Mouse (Mus musculus): ENCODE measurements around the gene Alox5ap.
A peak's percentile ranks its signal among the peaks of the same experiment; 100 is the strongest.

- peak; percentile 72 for TF ChIP-seq CTCF (IDR thresholded peaks at IDR 0.05; ENCODE audit: low read depth)
- no peak for TF ChIP-seq EP300 (IDR thresholded peaks at IDR 0.05; ENCODE audit: low read depth)
These were observed 2.7 kb upstream of the Alox5ap start for GRCm38 (mm10) chr5:149261866-149262265.

Measured in liver, postnatal 0 days (tissue).